Mouse (Mus musculus): ENCODE measurements around the gene Trim28. TPM values are rescaled to one million over a fixed set of nuclear protein-coding genes. Genes with fewer than 3 reads are reported as not detected.
A peak's percentile ranks its signal among the peaks of the same experiment; 100 is the strongest.
"Not testable (repeated sequence)": the region's sequence is repeated elsewhere in the genome, so short reads cannot be mapped to it uniquely, and the experiment has no call there.

Trim28 gene
- total and polyA plus RNA-seq, 3 experiments: 104 to 1,160 (median 702) TPM

DNA sequence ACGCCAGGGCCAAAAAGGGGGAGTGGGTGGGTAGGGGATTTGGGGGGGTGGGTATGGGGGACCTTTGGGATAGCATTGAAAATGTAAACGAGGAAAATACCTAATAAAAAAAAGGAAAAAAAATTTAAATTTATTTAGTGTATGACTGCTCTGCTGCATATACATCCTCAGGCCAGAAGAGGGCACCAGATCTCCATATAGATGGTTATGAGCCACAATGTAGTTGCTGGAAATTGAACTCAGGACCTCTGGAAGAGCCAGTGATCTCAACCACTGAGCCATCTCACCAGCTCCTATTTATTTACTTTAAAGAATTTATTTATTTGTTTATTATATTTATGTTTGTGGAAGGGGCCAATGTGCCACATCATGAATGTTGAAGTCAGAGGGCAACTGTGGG lies 64.5 kb downstream of the Trim28 start:
- peak; percentile 54 for DNase-seq (ENCODE audit: low read depth, low spot score)

DNA sequence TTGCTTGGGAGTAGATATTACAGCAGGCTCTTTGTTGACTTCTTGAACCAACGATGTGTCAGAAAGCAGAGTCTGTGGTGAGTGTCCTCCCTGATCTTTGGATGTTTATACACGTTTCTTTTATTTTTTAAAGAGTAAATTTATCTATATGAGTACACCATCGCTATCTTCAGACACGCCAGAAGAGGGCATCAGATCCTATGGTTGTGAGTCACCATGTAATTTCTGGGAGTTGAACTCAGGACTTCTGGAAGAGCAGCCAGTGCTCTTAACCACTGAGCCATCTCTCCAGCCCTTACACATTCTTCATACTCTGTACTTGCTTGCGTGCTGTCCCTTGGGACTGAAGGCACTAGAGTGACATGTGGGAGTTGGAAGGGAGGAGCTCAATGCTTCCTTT lies 73.4 kb downstream of the Trim28 start:
- DNase-seq (ENCODE audit: low read depth, low spot score): no peak
- no peak overlapping the region for H3K27ac ChIP-seq (ENCODE audit: control insufficient read depth, low read depth, low read length)
- H3K79me2 ChIP-seq (ENCODE audit: control insufficient read depth, insufficient read depth, low read length, poor library complexity): no peaks in the 10 kb centered on the region
- H3K9ac ChIP-seq (ENCODE audit: control insufficient read depth, low read depth, low read length, poor library complexity, severe bottlenecking): no peak overlapping the region
- TF ChIP-seq ETS1 (IDR thresholded peaks at IDR 0.05; ENCODE audit: low read depth, low read length) (no peak), SMC3 (IDR thresholded peaks at IDR 0.05; ENCODE audit: low read depth, low read length) (peak; percentile 29), CTCF (IDR thresholded peaks at IDR 0.05 in 2 of 3, conservative IDR thresholded peaks at IDR 0.05 in 1 of 3; ENCODE audit: control insufficient read depth in 1 of 3, insufficient read depth in 1 of 3, low read depth in 2 of 3, low read length in 3 of 3, poor library complexity in 1 of 3, severe bottlenecking in 1 of 3) (peak in 1 of 3 experiments; percentile 20; a peak in 1 of 6 replicates), UBTF (IDR thresholded peaks at IDR 0.05; ENCODE audit: borderline replicate concordance, insufficient read depth, low read depth, low read length) (no peak), MXI1 (IDR thresholded peaks at IDR 0.05; ENCODE audit: low read depth, low read length) (no peak), NELFE (IDR thresholded peaks at IDR 0.05; ENCODE audit: low read depth, low read length) (no peak), POLR2A (IDR thresholded peaks at IDR 0.05; ENCODE audit: control insufficient read depth in 1 of 2, insufficient read depth in 1 of 2, low read depth in 1 of 2, low read length in 2 of 2, poor library complexity in 1 of 2) (no peak), MYB (IDR thresholded peaks at IDR 0.05; ENCODE audit: low read depth, low read length) (no peak), TBP (IDR thresholded peaks at IDR 0.05; ENCODE audit: low read depth, low read length) (no peak), ZMIZ1 (IDR thresholded peaks at IDR 0.05; ENCODE audit: low read depth, low read length) (no peak), CHD2 (IDR thresholded peaks at IDR 0.05; ENCODE audit: low read length) (no peak), MAZ (IDR thresholded peaks at IDR 0.05; ENCODE audit: low read depth, low read length) (no peak), KAT2A (conservative IDR thresholded peaks at IDR 0.05; ENCODE audit: low read depth, low read length) (no peak), GATA1 (IDR thresholded peaks at IDR 0.05; ENCODE audit: low read depth, low read length) (no peak), ZKSCAN1 (IDR thresholded peaks at IDR 0.05; ENCODE audit: low read depth, low read length) (no peak), RAD21 (IDR thresholded peaks at IDR 0.05; ENCODE audit: low read depth, low read length) (peak; percentile 12), JUND (IDR thresholded peaks at IDR 0.05; ENCODE audit: low read depth, low read length) (no peak), USF2 (IDR thresholded peaks at IDR 0.05; ENCODE audit: borderline replicate concordance in 1 of 2, insufficient read depth in 1 of 2, low read depth in 1 of 2, low read length in 2 of 2) (no peak), MAFK (IDR thresholded peaks at IDR 0.05; ENCODE audit: borderline replicate concordance, low read depth, low read length) (no peak), HCFC1 (IDR thresholded peaks at IDR 0.05; ENCODE audit: low read depth, low read length) (no peak), ZC3H11A (IDR thresholded peaks at IDR 0.05; ENCODE audit: low read depth, low read length) (no peak)
- no peaks in the 10 kb centered on the region for H3K36me3 ChIP-seq (ENCODE audit: control insufficient read depth in 1 of 2, insufficient read depth in 2 of 2, low read length in 2 of 2)
- no peaks in the 10 kb centered on the region for H3K27me3 ChIP-seq (ENCODE audit: control insufficient read depth in 1 of 2, insufficient read depth in 2 of 2, low read length in 2 of 2)
- no peaks in the 10 kb centered on the region for H3K9me3 ChIP-seq (replicated peaks; ENCODE audit: insufficient read depth, low read length)
- H3K4me3 ChIP-seq (ENCODE audit: control insufficient read depth in 1 of 2, insufficient read depth in 1 of 2, low read depth in 2 of 2, low read length in 2 of 2): no peak overlapping the region
- no peaks in the 10 kb centered on the region for H3K4me1 ChIP-seq (ENCODE audit: control insufficient read depth in 1 of 2, insufficient read depth in 2 of 2, low read length in 2 of 2)

More for the DNA sequence above, 64.5 kb downstream of the Trim28 start:
- TF ChIP-seq RAD21 (IDR thresholded peaks at IDR 0.05; ENCODE audit: low read depth, low read length): peak; percentile 79
- TF ChIP-seq ZC3H11A (IDR thresholded peaks at IDR 0.05; ENCODE audit: low read depth, low read length): peak; percentile 69
- peak; percentile 33 to 61 (median 60); a peak in 5 of 6 replicates for TF ChIP-seq CTCF (IDR thresholded peaks at IDR 0.05 in 2 of 3, conservative IDR thresholded peaks at IDR 0.05 in 1 of 3; ENCODE audit: control insufficient read depth in 1 of 3, insufficient read depth in 1 of 3, low read depth in 2 of 3, low read length in 3 of 3, poor library complexity in 1 of 3, severe bottlenecking in 1 of 3)
- peak; percentile 41; the same call in 1 of the 2 replicates for TF ChIP-seq ZNF384 (IDR thresholded peaks at IDR 0.05; ENCODE audit: low read depth, low read length)
- TF ChIP-seq SMC3 (IDR thresholded peaks at IDR 0.05; ENCODE audit: low read depth, low read length): peak; percentile 66
- not testable (repeated sequence) for H3K79me2 ChIP-seq (ENCODE audit: control insufficient read depth, insufficient read depth, low read length, poor library complexity); H3K27me3 ChIP-seq (ENCODE audit: control insufficient read depth in 1 of 2, insufficient read depth in 2 of 2, low read length in 2 of 2); H3K9me3 ChIP-seq (replicated peaks; ENCODE audit: insufficient read depth, low read length); H3K27ac ChIP-seq (ENCODE audit: control insufficient read depth, low read depth, low read length); H3K4me3 ChIP-seq (ENCODE audit: control insufficient read depth in 1 of 2, insufficient read depth in 1 of 2, low read depth in 2 of 2, low read length in 2 of 2); H3K36me3 ChIP-seq (ENCODE audit: control insufficient read depth in 1 of 2, insufficient read depth in 2 of 2, low read length in 2 of 2); H3K9ac ChIP-seq (ENCODE audit: control insufficient read depth, low read depth, low read length, poor library complexity, severe bottlenecking); H3K4me1 ChIP-seq (ENCODE audit: control insufficient read depth in 1 of 2, insufficient read depth in 2 of 2, low read length in 2 of 2)

All from MEL (cell line).